Mouse (Mus musculus): ENCODE measurements around the gene Grik4.
A peak's percentile ranks its signal among the peaks of the same experiment; 100 is the strongest.

Grik4 gene

DNA sequence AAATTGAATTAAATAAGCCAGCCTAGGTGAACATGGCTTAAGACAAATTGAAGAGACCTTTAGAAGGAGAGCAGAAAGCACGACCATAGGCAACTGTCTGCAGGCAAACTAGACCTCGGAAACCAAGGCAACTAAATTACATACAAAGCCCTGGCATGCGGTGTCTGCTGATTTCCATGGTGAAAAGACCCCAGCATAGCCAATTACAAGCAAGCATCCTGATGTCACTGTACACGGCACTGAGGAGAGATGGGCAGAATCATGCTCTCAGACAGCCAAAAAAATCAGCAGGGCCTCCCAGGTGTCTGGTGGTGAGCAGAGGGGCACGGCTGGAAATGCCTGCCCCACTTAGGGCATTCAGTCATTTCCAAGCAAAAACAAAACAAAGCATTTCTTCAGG, 80.9 kb downstream of the Grik4 start:
- Histone ChIP-seq H3K4me1 (replicated peaks; ENCODE audit: low read depth, low read length) (peaks cover 88% of the 10 kb centered on the region), H3K36me3 (ENCODE audit: insufficient read depth, low read length) (no peaks in the 10 kb centered on the region), H3K27me3 (ENCODE audit: insufficient read depth, low read length) (peaks cover 5% of the 10 kb centered on the region; the same call in 1 of the 2 replicates), H3K4me3 (replicated peaks; ENCODE audit: low read length) (no peak overlapping the region), H3K9me3 (ENCODE audit: low read length) (peaks cover 5% of the 10 kb centered on the region; the same call in 1 of the 2 replicates)
- TF ChIP-seq CTCF (conservative IDR thresholded peaks at IDR 0.05; ENCODE audit: low read length) (no peak), NANOG (IDR thresholded peaks at IDR 0.05; ENCODE audit: borderline replicate concordance, low read length) (no peak), POU5F1 (IDR thresholded peaks at IDR 0.05; ENCODE audit: borderline replicate concordance, low read length) (no peak)

DNA sequence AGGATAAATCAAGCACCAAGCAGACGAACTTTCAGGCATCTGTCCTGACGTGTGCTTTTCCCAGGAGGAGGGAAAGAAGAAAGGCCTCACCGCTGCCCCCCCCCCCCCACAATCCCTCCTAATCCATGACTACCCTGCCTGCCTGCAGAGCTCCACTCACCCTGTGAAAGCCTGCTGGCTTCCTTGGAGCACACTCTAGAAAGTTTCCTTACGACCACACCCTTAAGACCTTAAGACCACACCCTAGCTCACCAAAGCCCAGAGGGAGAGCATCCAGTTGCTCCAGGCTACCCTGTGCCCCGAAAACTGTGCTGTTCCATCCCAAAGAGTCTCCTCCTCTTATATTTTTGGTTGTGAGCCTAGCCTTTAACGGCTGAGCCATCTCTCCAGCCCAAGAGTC, 82.6 kb downstream of the Grik4 start:
- H3K4me3 ChIP-seq (replicated peaks; ENCODE audit: low read length), result no peak overlapping the region
- H3K36me3 ChIP-seq (ENCODE audit: insufficient read depth, low read length), result no peaks in the 10 kb centered on the region
- peaks cover 99% of the 10 kb centered on the region for H3K4me1 ChIP-seq (replicated peaks; ENCODE audit: low read depth, low read length)
- peaks cover 5% of the 10 kb centered on the region; the same call in 1 of the 2 replicates for H3K9me3 ChIP-seq (ENCODE audit: low read length)
- no peaks in the 10 kb centered on the region for H3K27me3 ChIP-seq (ENCODE audit: insufficient read depth, low read length)
- no peak for TF ChIP-seq CTCF (conservative IDR thresholded peaks at IDR 0.05; ENCODE audit: low read length)
- no peak for TF ChIP-seq POU5F1 (IDR thresholded peaks at IDR 0.05; ENCODE audit: borderline replicate concordance, low read length)
- no peak for TF ChIP-seq NANOG (IDR thresholded peaks at IDR 0.05; ENCODE audit: borderline replicate concordance, low read length)

DNA sequence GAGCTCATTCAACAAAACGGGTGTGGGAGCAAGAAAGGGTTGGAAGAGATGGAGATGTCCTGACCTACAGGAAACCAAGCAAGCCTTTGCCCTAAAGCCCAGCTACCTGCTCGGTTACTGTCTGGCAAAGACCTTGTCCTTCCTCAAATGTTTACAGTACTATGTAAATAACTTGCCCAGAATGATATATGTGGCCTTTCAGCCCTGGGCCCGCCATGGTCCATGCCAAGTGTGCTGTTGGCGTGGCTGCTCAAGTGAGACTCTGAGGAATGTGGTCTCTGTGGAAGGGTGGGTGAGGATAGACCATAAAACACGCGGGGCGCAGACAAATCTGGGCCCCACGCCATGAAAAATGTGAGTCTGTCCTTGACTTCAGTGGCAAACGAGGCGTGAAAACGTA, 83.1 kb downstream of the Grik4 start:
- Histone ChIP-seq H3K4me1 (replicated peaks; ENCODE audit: low read depth, low read length) (peaks cover 99% of the 10 kb centered on the region), H3K9me3 (ENCODE audit: low read length) (peaks cover 5% of the 10 kb centered on the region; the same call in 1 of the 2 replicates), H3K4me3 (replicated peaks; ENCODE audit: low read length) (no peak overlapping the region), H3K36me3 (ENCODE audit: insufficient read depth, low read length) (no peaks in the 10 kb centered on the region), H3K27me3 (ENCODE audit: insufficient read depth, low read length) (no peaks in the 10 kb centered on the region)
- TF ChIP-seq POU5F1 (IDR thresholded peaks at IDR 0.05; ENCODE audit: borderline replicate concordance, low read length), result no peak
- no peak for TF ChIP-seq CTCF (conservative IDR thresholded peaks at IDR 0.05; ENCODE audit: low read length)
- no peak for TF ChIP-seq NANOG (IDR thresholded peaks at IDR 0.05; ENCODE audit: borderline replicate concordance, low read length)

DNA sequence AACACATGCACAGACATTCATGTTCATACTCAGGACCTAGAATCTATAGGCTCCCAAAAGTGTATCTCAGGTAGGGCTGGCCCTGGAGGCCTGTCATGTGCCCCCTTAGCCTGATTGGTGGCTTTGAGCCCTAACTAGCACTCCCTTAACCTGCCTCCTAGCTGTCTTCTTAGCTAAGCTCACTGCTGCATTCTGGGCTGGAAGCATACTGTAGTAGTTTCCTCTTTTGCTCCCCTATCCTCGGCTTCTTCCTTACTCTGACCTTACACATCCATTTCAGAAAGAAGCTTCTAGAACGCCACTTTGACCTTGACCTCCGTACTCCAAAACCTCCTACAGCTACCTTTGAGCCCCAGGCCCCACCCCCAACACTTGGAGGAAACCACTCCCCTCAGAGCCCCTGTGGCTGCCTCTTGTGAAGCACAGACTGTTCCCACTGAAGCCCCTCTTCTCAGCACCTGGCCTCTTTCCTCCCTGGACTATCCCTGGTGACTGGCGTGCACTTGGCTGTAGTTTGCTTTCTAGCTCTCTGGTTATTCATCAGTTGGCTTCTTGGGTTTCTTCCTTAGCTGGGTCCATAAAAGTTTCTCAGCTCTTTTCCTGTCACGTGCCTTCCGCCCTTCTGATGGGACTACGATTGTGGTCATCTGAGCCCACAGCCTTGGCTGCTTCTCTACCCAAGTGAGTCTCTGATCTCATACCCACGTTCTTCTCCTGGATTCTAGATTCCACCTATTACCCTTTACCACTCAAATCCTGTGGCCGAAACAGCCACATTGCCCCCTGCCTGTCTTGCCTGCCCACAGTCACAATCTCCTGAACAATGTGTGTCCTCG, 84.1 kb downstream of the Grik4 start:
- no peaks in the 10 kb centered on the region for H3K27me3 ChIP-seq (ENCODE audit: insufficient read depth, low read length)
- H3K4me1 ChIP-seq (replicated peaks; ENCODE audit: low read depth, low read length), result peaks cover 99% of the 10 kb centered on the region
- H3K9me3 ChIP-seq (ENCODE audit: low read length), result peaks cover 5% of the 10 kb centered on the region; the same call in 1 of the 2 replicates
- TF ChIP-seq NANOG (IDR thresholded peaks at IDR 0.05; ENCODE audit: borderline replicate concordance, low read length) (no peak), POU5F1 (IDR thresholded peaks at IDR 0.05; ENCODE audit: borderline replicate concordance, low read length) (no peak), CTCF (conservative IDR thresholded peaks at IDR 0.05; ENCODE audit: low read length) (no peak)
- H3K4me3 ChIP-seq (replicated peaks; ENCODE audit: low read length), result no peak overlapping the region
- H3K36me3 ChIP-seq (ENCODE audit: insufficient read depth, low read length), result no peaks in the 10 kb centered on the region

DNA sequence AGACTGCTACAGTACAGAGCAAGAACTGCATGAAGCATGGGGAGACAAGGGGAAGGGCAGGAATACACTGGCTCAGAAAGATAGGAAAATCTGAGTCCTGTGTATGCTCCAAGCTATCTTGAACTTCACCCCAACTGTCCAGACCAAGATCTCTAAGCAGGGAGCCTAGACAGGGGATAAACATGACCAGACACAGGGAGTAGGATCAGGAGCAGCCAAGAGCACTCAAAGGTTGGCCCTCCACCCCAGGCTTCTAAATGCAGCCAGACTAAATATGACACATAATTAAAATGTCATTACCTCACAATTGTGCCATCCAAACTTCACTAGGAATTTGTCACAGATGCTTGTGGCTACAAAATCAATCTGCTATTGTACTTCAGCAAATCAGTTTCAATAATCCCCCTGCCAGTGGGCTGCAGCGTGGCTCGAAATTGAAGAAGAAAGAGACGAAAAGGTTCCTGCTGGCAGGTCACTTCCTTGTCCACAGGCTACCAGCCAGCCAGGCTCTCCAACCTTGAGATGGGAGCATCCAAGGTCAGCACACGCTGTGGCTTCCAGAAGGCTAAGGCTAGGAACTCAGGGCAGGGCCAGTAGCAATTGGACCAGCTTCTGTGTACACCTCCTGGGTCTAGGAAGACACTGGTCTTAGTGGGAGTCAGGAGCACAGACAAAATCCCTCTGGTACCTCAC, 85.1 kb downstream of the Grik4 start:
- no peak for TF ChIP-seq POU5F1 (IDR thresholded peaks at IDR 0.05; ENCODE audit: borderline replicate concordance, low read length)
- no peak for TF ChIP-seq CTCF (conservative IDR thresholded peaks at IDR 0.05; ENCODE audit: low read length)
- no peak for TF ChIP-seq NANOG (IDR thresholded peaks at IDR 0.05; ENCODE audit: borderline replicate concordance, low read length)
- Histone ChIP-seq H3K4me3 (replicated peaks; ENCODE audit: low read length) (0 out of 2 replicates have a peak overlapping the region, but pooled peaks have one; percentile 0), H3K4me1 (replicated peaks; ENCODE audit: low read depth, low read length) (peaks cover 89% of the 10 kb centered on the region), H3K27me3 (ENCODE audit: insufficient read depth, low read length) (no peaks in the 10 kb centered on the region), H3K9me3 (ENCODE audit: low read length) (peaks cover 5% of the 10 kb centered on the region; the same call in 1 of the 2 replicates), H3K36me3 (ENCODE audit: insufficient read depth, low read length) (no peaks in the 10 kb centered on the region)

DNA sequence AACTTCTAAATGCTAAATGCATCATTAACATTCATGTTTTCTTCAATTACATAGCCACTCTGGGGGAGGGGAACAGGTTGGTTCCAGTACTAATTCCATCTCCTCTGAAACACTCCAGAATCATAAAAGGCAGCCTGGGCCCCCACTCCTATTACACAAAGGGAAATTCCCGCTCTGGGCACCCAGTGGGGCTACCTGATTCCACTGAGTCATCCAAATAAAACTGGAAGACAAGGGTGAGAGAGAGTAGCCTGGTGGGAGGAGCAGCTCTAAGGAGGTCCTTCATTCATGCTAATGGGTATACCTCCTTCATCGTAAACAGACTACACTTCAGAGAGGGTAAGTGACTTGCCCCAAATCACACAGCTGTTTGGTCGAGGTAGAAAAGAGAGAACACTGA, 85.7 kb downstream of the Grik4 start:
- Histone ChIP-seq H3K4me3 (replicated peaks; ENCODE audit: low read length) (peak overlapping the region; percentile 39), H3K9me3 (ENCODE audit: low read length) (peaks cover 5% of the 10 kb centered on the region; the same call in 1 of the 2 replicates), H3K4me1 (replicated peaks; ENCODE audit: low read depth, low read length) (peaks cover 84% of the 10 kb centered on the region), H3K27me3 (ENCODE audit: insufficient read depth, low read length) (no peaks in the 10 kb centered on the region), H3K36me3 (ENCODE audit: insufficient read depth, low read length) (no peaks in the 10 kb centered on the region)
- TF ChIP-seq POU5F1 (IDR thresholded peaks at IDR 0.05; ENCODE audit: borderline replicate concordance, low read length), result no peak

DNA sequence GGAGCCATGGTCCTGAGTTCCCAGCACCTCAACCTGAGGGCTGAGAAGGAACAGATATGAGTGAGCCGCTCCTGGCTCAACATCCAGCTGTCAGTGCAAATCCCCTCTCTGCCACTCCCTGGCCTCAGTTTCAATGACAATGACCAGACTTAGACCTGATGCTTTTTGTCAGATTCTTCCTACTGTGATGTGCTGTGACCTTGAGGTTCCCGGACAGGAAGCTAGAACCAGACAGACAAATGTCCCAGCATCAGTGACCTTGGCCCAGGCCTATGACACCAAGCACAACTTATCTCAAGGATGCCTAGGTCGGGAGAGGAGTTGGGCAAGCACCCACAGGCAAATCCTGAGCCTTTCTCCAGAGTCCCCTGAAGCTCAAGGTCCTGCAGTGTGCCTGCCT, 86.5 kb downstream of the Grik4 start:
- H3K4me3 ChIP-seq (replicated peaks; ENCODE audit: low read length), result peak overlapping the region; percentile 39
- TF ChIP-seq POU5F1 (IDR thresholded peaks at IDR 0.05; ENCODE audit: borderline replicate concordance, low read length) (no peak), NANOG (IDR thresholded peaks at IDR 0.05; ENCODE audit: borderline replicate concordance, low read length) (peak; percentile 49; the same call in 1 of the 2 replicates), CTCF (conservative IDR thresholded peaks at IDR 0.05; ENCODE audit: low read length) (no peak)
- no peaks in the 10 kb centered on the region for H3K36me3 ChIP-seq (ENCODE audit: insufficient read depth, low read length)

DNA sequence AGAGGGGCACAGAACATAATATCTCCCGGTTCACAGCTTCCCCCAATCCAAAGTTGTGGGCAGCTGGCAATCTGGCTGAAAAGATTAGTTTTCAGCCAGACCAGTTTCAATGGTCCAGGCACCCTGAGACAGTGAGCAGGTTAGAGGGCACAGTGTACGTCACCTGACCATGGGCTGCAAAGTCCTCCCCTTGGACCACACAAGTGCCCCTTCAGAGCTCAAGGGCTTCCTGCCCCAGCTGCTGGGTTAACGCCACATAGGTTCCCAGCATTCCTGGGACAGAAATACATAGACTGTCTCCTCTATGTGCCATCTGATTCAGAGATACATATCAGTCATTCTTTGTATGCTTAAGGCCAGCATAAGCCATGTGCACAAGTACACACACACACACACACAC, 91.2 kb downstream of the Grik4 start:
- no peak overlapping the region for H3K4me3 ChIP-seq (replicated peaks; ENCODE audit: low read length)
- H3K4me1 ChIP-seq (replicated peaks; ENCODE audit: low read depth, low read length), result peaks cover 33% of the 10 kb centered on the region

More for the DNA sequence above, 86.5 kb downstream of the Grik4 start:
- peaks cover 5% of the 10 kb centered on the region; the same call in 1 of the 2 replicates for H3K9me3 ChIP-seq (ENCODE audit: low read length)
- peaks cover 79% of the 10 kb centered on the region for H3K4me1 ChIP-seq (replicated peaks; ENCODE audit: low read depth, low read length)
- no peaks in the 10 kb centered on the region for H3K27me3 ChIP-seq (ENCODE audit: insufficient read depth, low read length)

More for the DNA sequence above, 91.2 kb downstream of the Grik4 start:
- no peaks in the 10 kb centered on the region for H3K27me3 ChIP-seq (ENCODE audit: insufficient read depth, low read length)
- H3K9me3 ChIP-seq (ENCODE audit: low read length), result peaks cover 7% of the 10 kb centered on the region; the same call in 1 of the 2 replicates
- H3K36me3 ChIP-seq (ENCODE audit: insufficient read depth, low read length), result no peaks in the 10 kb centered on the region
- no peak for TF ChIP-seq CTCF (conservative IDR thresholded peaks at IDR 0.05; ENCODE audit: low read length)
- no peak for TF ChIP-seq POU5F1 (IDR thresholded peaks at IDR 0.05; ENCODE audit: borderline replicate concordance, low read length)
- no peak for TF ChIP-seq NANOG (IDR thresholded peaks at IDR 0.05; ENCODE audit: borderline replicate concordance, low read length)

Measured in E14TG2a.4 (cell line).